Mouse (Mus musculus) kidney, adult 9 months (tissue): Measurements from ENCODE around the gene Vwa8.
"Not testable (repeated sequence)": the region's sequence is repeated elsewhere in the genome, so short reads cannot be mapped to it uniquely, and the experiment has no call there.

Experiments used
- DNase-seq: peaks from one replicate; pipeline ENCODE4 v3.0.0; 2022

Gene Vwa8

GRCm38 (mm10) chr14:78992456-78992855 is 143.6 kb downstream of the Vwa8 start:
- no peak for DNase-seq

DNA sequence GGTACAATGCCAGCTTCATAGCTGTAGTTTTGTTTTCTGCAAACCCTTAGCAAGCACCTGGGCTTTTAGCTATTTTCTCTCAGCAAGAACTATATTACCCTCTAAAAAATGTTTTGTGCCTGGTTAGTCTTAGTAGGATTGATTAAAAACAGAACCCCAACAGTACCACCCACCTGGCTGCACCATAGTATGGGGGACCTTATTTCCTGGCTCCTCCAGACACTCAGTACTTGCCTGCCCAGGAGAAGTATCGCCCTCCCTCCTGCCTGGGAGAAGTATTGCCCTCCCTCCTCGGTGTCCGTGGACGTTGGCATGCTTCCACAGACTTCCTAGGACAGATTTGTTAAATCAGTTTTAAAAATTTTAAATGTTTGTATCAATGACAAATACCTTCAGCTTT is 144.7 kb downstream of the Vwa8 start:
- DNase-seq, result no peak

GRCm38 (mm10) chr14:78996359-78996758 is 147.5 kb downstream of the Vwa8 start:
- no peak for DNase-seq

GRCm38 (mm10) chr14:79003576-79003975 is 154.7 kb downstream of the Vwa8 start:
- no peak for DNase-seq

- DNase-seq, result not testable (repeated sequence)
These were observed 168.9 kb downstream of the Vwa8 start for GRCm38 (mm10) chr14:79017710-79018109.

GRCm38 (mm10) chr14:79018564-79018963 is 169.7 kb downstream of the Vwa8 start:
- DNase-seq, result no peak

GRCm38 (mm10) chr14:79021725-79022124 is 172.9 kb downstream of the Vwa8 start:
- DNase-seq, result peak; percentile 49

- no peak for DNase-seq
These were observed 180.2 kb downstream of the Vwa8 start for GRCm38 (mm10) chr14:79028996-79029575.

DNA sequence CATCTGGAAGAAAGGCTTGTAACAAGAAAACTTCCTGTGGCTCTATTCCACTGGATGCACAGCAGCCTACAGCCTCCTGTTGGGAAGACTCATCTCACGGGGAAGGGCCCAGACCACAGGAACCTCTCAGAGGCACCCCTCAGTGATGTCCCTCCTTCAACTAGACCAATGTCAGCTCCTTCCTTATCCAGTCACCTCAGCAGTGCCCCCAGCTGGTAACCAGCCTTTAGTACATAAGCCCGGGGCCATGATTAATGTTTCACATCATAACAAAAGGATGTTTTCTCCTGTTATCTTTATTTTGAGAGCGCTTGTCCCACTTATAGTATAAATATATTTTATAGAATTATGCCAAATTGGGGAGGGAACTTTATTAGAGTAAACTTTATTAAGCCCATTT is 181.9 kb downstream of the Vwa8 start:
- DNase-seq, result no peak

DNA sequence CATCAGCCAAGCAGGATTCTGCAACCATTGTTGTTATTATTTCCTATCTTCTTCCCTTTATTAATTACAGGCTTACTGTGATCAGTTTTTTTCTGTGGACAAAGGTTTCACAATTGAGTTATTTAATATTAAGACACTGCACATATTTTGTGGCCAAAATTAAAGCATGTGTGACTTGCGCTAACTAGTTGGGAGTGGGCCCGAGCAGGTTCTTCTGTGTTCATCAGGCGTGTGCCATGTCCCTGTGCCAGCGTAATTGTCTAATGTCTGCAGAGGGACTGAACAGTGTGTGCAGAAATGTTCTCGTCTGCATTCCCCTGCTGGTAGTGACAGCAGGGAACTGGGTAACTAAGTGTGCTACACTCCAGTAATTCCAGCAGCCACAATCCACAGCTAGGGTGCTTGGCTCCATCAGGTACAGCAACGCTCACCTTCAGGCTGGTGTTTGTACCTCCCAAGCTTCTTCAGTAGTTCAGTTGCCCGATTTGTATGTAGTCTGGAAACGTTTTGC is 182.4 kb downstream of the Vwa8 start:
- DNase-seq, result no peak

- no peak for DNase-seq
These were observed 184.5 kb downstream of the Vwa8 start for GRCm38 (mm10) chr14:79033396-79033795.

DNA sequence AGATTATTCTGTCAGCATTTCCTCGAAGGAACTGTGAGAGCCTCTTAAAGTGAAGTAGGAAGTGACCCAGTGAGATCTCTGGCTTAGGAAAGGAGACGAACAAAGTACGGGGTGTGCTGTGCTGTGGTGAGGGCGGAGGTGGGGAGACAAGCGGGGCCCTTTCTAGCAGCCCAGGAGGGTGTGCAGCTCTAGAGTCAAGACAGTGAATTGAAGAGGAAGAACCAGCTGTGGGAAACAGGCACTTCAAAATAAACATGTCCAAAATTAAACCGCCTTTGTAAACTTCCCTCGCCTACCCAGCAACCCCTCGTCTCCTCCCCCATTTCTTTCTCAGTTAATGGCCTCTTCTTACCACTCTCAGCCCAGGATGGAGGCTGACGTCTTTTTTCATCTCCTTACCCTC is 185.7 kb downstream of the Vwa8 start:
- DNase-seq, result peak; percentile 15

DNA sequence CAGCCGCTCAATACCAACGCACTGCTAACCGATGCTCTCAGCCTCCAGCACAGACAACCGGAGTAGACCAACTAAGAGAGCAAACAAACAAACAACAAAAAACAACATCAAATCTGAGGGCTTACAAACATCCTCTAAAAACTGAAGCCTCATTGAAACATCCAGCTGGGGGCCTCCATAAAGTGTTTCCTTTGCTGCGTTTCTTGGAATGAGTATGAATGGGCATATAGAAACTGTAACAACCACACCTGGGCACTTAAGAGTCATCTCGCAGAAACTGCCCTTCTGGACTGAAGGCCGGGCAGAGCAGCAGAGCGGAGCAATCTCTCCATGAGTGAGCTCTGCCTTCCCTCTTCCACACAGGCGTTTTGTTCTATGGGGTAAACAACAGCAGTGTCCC is 186.7 kb downstream of the Vwa8 start:
- no peak for DNase-seq

GRCm38 (mm10) chr14:79047186-79047585 is 198.3 kb downstream of the Vwa8 start:
- no peak for DNase-seq

DNA sequence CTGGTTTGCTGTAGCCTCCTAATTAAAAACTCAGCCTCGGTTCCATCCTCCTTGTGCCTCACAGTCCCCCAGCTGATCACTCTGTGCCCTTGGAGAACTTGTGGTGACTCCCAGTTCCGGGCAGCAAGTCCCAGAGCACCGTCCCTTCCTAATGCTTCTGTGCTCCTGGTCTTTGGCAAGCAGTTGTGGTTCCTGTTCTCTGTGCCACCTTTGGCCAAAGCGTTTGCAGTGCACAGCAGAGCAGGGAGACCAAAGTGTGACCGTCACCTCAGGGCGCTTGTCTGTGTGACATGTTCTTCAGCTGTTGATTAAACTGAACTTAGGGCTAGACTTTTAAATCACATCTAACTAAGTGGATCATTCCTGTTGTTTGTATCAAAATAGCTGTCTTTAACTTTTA is 199.1 kb downstream of the Vwa8 start:
- peak; percentile 23 for DNase-seq

GRCm38 (mm10) chr14:79049544-79049943 is 200.7 kb downstream of the Vwa8 start:
- DNase-seq, result no peak

GRCm38 (mm10) chr14:79065636-79066035 is 216.8 kb downstream of the Vwa8 start:
- no peak for DNase-seq

DNA sequence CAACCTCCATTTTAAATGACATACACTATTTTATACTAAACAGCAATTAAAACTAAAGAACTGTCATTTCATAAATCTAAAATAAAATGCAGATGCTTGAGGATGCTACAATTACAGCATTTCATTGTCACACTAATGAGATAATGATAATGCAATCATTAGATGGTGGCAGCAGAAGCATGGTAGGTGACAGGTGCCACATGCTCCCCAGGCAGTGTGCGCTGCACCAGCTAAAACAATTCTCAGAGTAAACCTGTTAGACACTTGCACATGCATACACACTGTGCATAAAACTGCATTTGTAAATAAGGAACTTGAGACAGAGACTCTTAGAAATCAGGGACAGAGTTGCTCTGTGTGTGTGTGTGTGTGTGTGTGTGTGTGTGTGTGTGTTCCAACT is 220.7 kb downstream of the Vwa8 start:
- no peak for DNase-seq

- peak; percentile 17 for DNase-seq
These were observed 225.9 kb downstream of the Vwa8 start for GRCm38 (mm10) chr14:79074786-79075185.

DNA sequence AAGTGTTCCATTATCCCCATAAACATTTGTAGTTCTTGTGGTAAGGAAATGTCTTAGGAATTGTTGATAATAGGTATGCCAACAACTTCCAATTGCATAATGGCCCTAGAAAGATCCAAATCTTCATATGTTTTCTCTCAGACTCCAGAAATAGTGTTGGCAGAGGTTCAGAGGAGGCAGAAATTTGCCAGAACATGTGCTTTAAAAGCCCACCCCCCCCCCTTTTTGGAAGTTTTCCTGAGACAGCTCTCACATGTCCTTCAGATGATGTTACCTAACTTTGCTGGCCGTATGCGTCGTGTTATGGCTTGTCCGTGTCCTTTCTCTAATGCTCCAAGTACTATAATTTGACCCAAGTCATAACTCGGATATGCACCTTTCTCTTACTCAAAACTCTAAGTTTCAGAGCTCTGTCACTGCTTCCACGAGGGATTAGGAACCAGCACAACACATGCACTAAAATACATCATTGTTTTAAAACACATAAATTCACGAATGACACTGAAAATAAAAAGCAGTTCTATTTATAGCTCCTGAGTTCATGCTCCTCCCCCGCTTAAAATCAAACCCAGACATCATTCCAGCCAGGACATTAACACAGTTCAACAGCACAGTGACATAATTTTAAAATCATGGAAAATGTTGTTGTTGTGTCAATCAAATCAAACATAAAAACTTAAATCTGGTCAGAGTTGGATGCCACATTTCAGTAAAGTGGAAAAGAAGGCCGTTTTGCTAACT is 227.9 kb downstream of the Vwa8 start:
- peak; percentile 19 for DNase-seq

DNA sequence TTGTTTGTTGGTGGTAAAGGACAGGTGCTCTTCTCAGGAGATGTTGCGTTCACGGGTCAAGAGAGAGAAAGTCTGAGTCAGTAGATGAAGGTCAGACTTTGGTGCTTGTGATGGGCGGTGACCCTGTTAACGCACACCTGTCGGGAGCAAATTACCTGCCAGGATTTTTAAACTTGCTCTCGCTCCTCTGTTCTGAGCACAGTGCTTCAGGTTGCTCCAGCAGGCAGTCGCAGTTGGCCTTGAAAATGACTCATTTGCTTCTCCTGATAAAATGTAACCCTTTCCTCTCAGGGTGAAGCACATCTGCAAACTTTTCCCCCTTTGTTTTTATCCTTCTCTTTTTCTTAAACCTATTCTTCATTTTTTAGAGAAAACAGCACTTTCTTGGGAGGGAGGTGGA is 234.7 kb downstream of the Vwa8 start:
- DNase-seq, result no peak

GRCm38 (mm10) chr14:79086006-79086405 is 237.2 kb downstream of the Vwa8 start:
- no peak for DNase-seq

GRCm38 (mm10) chr14:79089464-79089863 is 240.6 kb downstream of the Vwa8 start:
- DNase-seq, result peak; percentile 87

DNA sequence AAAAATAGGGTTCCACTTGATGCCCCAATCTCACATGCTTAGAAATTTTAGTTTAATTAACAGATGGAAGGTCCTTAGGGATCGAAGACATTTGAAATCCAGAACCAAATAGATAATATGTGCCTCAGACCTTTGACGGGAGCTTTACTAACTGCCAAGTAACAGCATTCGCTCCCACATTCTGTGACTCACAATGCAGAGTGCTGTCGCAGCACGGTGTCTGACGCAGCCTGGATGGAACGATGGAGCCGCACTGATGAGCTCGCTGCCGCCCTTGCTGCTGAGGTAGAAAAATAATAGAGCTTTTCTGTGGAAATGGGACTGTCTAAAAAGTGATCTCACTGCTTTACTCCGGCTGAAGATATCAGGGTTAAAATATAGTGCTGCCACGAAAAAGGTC is 248.3 kb downstream of the Vwa8 start:
- DNase-seq, result no peak
